In genomic region chr19:59289042-59289441, GRCm38 (mm10) we compare ENCODE assay signal across 30 mouse cellular contexts.
"Had no signal": no experiment of that assay in that cellular context is flagged by ENCODE, and none has a peak within 500 bp of the region (broad histone marks: within the 10 kb centered on the region; RNA-seq: fewer than 3 reads in every experiment).

No protein-coding gene starts in this region.

- H3K36me3 ChIP-seq: limb, embryonic 12.5 days; liver, embryonic 13.5 days; liver, embryonic 15.5 days; lung, embryonic 15.5 days; midbrain, embryonic 12.5 days; midbrain, embryonic 13.5 days; midbrain, embryonic 15.5 days; neural tube, embryonic 12.5 days; neural tube, embryonic 13.5 days had no signal

- DNase-seq: left cerebral cortex, postnatal 4 days; liver; liver, embryonic 13.5 days; liver, postnatal 0 days; lung, adult 18-20 months; lung, adult 2 months; lung, embryonic 14.5 days; lung, postnatal 10 days; lung, postnatal 14 days; lung, postnatal 36 days; lung, postnatal 4 days; midbrain, embryonic 14.5 days had no signal

- H3K4me3 ChIP-seq: limb, embryonic 10.5 days; limb, embryonic 12.5 days; limb, embryonic 13.5 days; limb, embryonic 15.5 days; liver, embryonic 12.5 days; liver, embryonic 13.5 days; liver, embryonic 15.5 days; lung, embryonic 15.5 days; megakaryocyte, embryonic 14.5 days; midbrain, embryonic 10.5 days; midbrain, embryonic 12.5 days; midbrain, embryonic 13.5 days; midbrain, embryonic 15.5 days; myocyte; neural tube, embryonic 12.5 days; neural tube, embryonic 13.5 days had no signal

- H3K9me3 ChIP-seq: limb, embryonic 10.5 days; limb, embryonic 12.5 days; limb, embryonic 13.5 days; limb, embryonic 15.5 days; liver, embryonic 12.5 days; liver, embryonic 13.5 days; liver, embryonic 15.5 days; lung, embryonic 15.5 days; megakaryocyte, embryonic 14.5 days; midbrain, embryonic 10.5 days; midbrain, embryonic 12.5 days; midbrain, embryonic 13.5 days; midbrain, embryonic 15.5 days; neural tube, embryonic 12.5 days; neural tube, embryonic 13.5 days had no signal

- H3K9ac ChIP-seq: limb, embryonic 12.5 days; limb, embryonic 13.5 days; limb, embryonic 15.5 days; liver, embryonic 12.5 days; liver, embryonic 13.5 days; liver, embryonic 14.5 days; liver, embryonic 15.5 days; liver, postnatal 0 days; lung, embryonic 14.5 days; lung, embryonic 15.5 days; midbrain, embryonic 12.5 days; midbrain, embryonic 13.5 days; midbrain, embryonic 15.5 days; neural tube, embryonic 12.5 days; neural tube, embryonic 13.5 days had no signal

- H3K4me1 ChIP-seq: limb, embryonic 10.5 days; limb, embryonic 12.5 days; limb, embryonic 13.5 days; limb, embryonic 15.5 days; liver, embryonic 15.5 days; lung, embryonic 15.5 days; midbrain, embryonic 10.5 days; midbrain, embryonic 12.5 days; midbrain, embryonic 13.5 days; midbrain, embryonic 15.5 days; neural tube, embryonic 12.5 days had no signal

- H3K27ac ChIP-seq: limb, embryonic 10.5 days; limb, embryonic 12.5 days; limb, embryonic 13.5 days; limb, embryonic 15.5 days; liver, embryonic 12.5 days; liver, embryonic 13.5 days; liver, embryonic 14.5 days; liver, embryonic 15.5 days; lung, embryonic 15.5 days; macrophage; midbrain, embryonic 10.5 days; midbrain, embryonic 12.5 days; midbrain, embryonic 13.5 days; midbrain, embryonic 15.5 days; neural tube, embryonic 12.5 days; neural tube, embryonic 13.5 days had no signal

- ATAC-seq: liver, embryonic 12.5 days; liver, postnatal 0 days; midbrain, embryonic 13.5 days; midbrain, embryonic 15.5 days; midbrain, embryonic 16.5 days had no signal

- H3K27me3 ChIP-seq: limb, embryonic 12.5 days; limb, embryonic 13.5 days; limb, embryonic 15.5 days; liver, embryonic 12.5 days; liver, embryonic 13.5 days; liver, embryonic 15.5 days; lung, embryonic 15.5 days; megakaryocyte, embryonic 14.5 days; midbrain, embryonic 12.5 days; midbrain, embryonic 13.5 days; midbrain, embryonic 15.5 days; neural tube, embryonic 12.5 days; neural tube, embryonic 13.5 days had no signal
